Mouse (Mus musculus) limb, embryonic 10.5 days (tissue): Measurements from ENCODE around the gene Lyz2. TPM values are rescaled to one million over a fixed set of nuclear protein-coding genes. Genes with fewer than 3 reads are reported as not detected.
"Not testable (repeated sequence)": the region's sequence is repeated elsewhere in the genome, so short reads cannot be mapped to it uniquely, and the experiment has no call there.

Experiments used
- DNase-seq: peaks from one replicate; pipeline ENCODE4 v3.0.0-alpha.2; 2017; ENCODE audit warnings: low spot score
- H3K27ac ChIP-seq: fragments of 300-500 bp; sonication (generic); 2 replicates; pipeline ENCODE4 v1.5.1; 2016; ENCODE audit warnings: mild to moderate bottlenecking
- H3K27me3 ChIP-seq: fragments of 300-500 bp; sonication (generic); 2 replicates; pipeline ENCODE4 v1.6.1; 2016; ENCODE audit warnings: low read depth, mild to moderate bottlenecking; ENCODE audit not compliant: poor library complexity, severe bottlenecking
- H3K36me3 ChIP-seq: fragments of 300-500 bp; sonication (generic); 2 replicates; pipeline ENCODE4 v1.6.1; 2016; ENCODE audit warnings: mild to moderate bottlenecking, moderate library complexity
- H3K4me1 ChIP-seq: fragments of 300-500 bp; sonication (generic); 2 replicates; pipeline ENCODE4 v1.6.1; 2016
- H3K4me3 ChIP-seq: fragments of 300-500 bp; sonication (generic); 2 replicates; pipeline ENCODE4 v1.5.1; 2016; ENCODE audit warnings: mild to moderate bottlenecking, moderate library complexity
- H3K9me3 ChIP-seq: fragments of 300-500 bp; sonication (generic); replicated peaks from 2 replicates; pipeline ENCODE4 v1.6.1; 2016; ENCODE audit warnings: mild to moderate bottlenecking
- WGBS: fragments of 180-500 bp; shearing (Covaris S2); methylation state at CpG from one replicate; pipeline ENCODE4 v1.1.7; 2016; 5-methylcytosine and 5-hydroxymethylcytosine counted together
- polyA plus RNA-seq: library from polyadenylated mRNA; unstranded; fragments of >200 nt; fragmentation: Nextera tagmentation; extraction: Ambion mirVana; gene quantifications from 2 replicates; pipeline ENCODE4 v1.2.1, GENCODE M21; 2016

Lyz2 gene
- polyA plus RNA-seq, 1 experiment from 2014 or later: 8.7 TPM

DNA sequence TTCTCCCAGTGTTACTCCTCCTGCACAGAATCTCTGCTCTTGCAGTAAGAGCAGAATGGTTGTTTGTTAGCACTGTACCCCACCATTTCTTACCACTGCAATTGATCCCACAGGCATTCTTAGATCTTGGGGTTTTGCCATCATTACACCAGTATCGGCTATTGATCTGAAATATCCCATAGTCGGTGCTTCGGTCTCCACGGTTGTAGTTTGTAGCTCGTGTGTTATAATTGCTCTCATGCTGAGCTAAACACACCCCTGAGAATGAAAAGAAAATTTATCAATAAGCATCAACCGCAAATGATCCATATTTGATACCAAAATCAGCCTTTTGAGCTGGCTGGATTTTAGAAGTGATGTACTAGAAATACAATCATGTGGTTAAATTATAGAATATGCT lies 8.8 kb upstream of the Lyz2 start:
- DNase-seq, H3K4me3 ChIP-seq, H3K9me3 ChIP-seq, H3K4me1 ChIP-seq, H3K27ac ChIP-seq, H3K36me3 ChIP-seq, H3K27me3 ChIP-seq: not testable (repeated sequence)
- 91% methylated on average over 6 of the region's 6 CpGs for WGBS

DNA sequence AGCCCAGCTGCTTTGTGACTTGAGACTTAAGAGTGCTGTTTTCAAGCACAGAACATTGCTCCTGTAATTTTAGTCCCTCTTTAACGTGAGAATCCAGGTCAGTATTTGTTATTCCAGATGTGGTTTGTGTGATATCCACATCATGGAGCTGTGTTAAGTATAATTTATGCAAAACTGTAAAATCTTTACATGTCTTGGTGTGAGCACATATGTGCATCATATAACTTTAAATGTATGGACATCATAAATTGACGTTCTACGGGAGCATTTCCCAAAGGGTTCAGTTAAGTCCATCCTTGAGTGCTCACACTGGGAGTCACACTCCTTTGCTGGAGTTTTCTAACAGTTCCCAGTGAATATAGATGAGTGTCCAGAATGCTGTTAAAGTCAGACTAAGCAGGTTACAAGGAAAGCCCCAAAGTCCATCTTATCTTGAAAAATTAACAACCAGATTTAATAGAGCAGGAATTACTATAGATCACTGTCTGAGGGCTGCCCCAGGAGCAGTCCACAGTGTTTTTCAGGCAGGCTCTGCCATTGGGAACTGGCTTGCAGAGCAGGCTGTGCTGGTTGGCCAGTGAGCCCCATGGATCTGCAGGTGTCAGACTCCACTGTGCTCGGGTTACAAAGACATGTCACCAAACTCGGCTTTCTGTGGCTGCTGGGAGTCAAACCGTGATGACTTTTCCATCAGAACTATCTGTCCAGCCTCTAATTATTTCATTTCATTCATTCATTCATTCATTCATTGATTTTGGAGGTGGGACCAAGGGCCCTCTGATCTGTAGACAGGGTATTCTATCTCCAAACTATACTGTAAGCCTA lies 8.1 kb upstream of the Lyz2 start:
- Histone ChIP-seq H3K27ac (no peak overlapping the region), H3K36me3 (no peaks in the 10 kb centered on the region), H3K27me3 (no peaks in the 10 kb centered on the region), H3K4me3 (no peak overlapping the region), H3K9me3 (no peaks in the 10 kb centered on the region), H3K4me1 (no peaks in the 10 kb centered on the region)
- WGBS: 52% methylated on average over 6 of the region's 6 CpGs
- no peak for DNase-seq

GRCm38 (mm10) chr10:117289034-117289505 lies 6.9 kb upstream of the Lyz2 start:
- H3K4me3 ChIP-seq, H3K9me3 ChIP-seq, H3K27ac ChIP-seq, H3K36me3 ChIP-seq, H3K27me3 ChIP-seq, DNase-seq, H3K4me1 ChIP-seq: not testable (repeated sequence)
- 96% methylated on average over 5 of the region's 5 CpGs for WGBS

- Histone ChIP-seq H3K4me1 (no peaks in the 10 kb centered on the region), H3K4me3 (no peak overlapping the region), H3K27ac (no peak overlapping the region), H3K9me3 (no peaks in the 10 kb centered on the region), H3K36me3 (no peaks in the 10 kb centered on the region), H3K27me3 (no peaks in the 10 kb centered on the region)
- 95% methylated on average over 9 of the region's 9 CpGs for WGBS
- no peak for DNase-seq
Observed at GRCm38 (mm10) chr10:117288197-117289033, 6.3 kb upstream of the Lyz2 start.

DNA sequence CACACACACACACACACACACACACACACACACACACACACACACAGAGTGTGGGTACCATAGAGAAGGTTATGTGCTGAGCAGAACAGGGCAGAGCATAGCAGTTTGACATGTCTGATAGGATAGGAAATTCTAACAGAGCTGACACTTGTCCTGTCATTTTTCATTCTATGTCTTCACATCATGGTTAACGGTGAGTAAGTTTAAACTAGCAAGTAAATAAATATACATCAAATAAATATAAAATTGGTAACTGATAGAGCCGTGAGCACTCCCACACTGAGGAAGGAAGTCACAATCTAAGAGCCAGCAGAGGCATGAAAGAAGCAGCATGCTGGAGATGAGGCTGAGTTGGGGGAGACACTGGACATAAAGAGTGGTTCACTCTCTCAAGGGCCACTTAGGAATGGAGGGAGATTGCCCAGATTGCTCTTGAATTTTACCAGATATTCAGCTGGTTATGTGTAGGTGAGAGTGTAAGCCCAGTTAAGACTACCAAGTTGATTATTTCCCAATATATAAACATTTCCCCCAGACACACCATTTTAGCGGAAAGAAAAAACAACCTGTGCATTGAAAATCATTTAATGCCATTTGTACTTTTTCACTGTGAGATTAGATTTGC lies 5.2 kb upstream of the Lyz2 start:
- 89% methylated on average over 3 of the region's 3 CpGs for WGBS

GRCm38 (mm10) chr10:117286366-117286970 lies 4.3 kb upstream of the Lyz2 start:
- Histone ChIP-seq H3K27me3 (no peaks in the 10 kb centered on the region), H3K27ac (no peak overlapping the region), H3K4me1 (no peaks in the 10 kb centered on the region), H3K36me3 (no peaks in the 10 kb centered on the region), H3K4me3 (no peak overlapping the region), H3K9me3 (no peaks in the 10 kb centered on the region)
- DNase-seq: no peak
- WGBS: 86% methylated on average over 6 of the region's 6 CpGs

More for the DNA sequence above, 5.2 kb upstream of the Lyz2 start:
- no peak overlapping the region for H3K27ac ChIP-seq
- no peak overlapping the region for H3K4me3 ChIP-seq
- H3K36me3 ChIP-seq: no peaks in the 10 kb centered on the region
- H3K4me1 ChIP-seq: no peaks in the 10 kb centered on the region
- H3K27me3 ChIP-seq: no peaks in the 10 kb centered on the region
- no peaks in the 10 kb centered on the region for H3K9me3 ChIP-seq
- DNase-seq: no peak

GRCm38 (mm10) chr10:117285584-117285983 lies 3.5 kb upstream of the Lyz2 start:
- not testable (repeated sequence) for H3K4me1 ChIP-seq, DNase-seq, H3K9me3 ChIP-seq, H3K4me3 ChIP-seq, H3K36me3 ChIP-seq, H3K27me3 ChIP-seq, H3K27ac ChIP-seq
- 77% methylated on average over 4 of the region's 7 CpGs for WGBS

GRCm38 (mm10) chr10:117284578-117285520 lies 2.7 kb upstream of the Lyz2 start:
- Histone ChIP-seq H3K4me1 (no peaks in the 10 kb centered on the region), H3K9me3 (no peaks in the 10 kb centered on the region), H3K27ac (no peak overlapping the region), H3K27me3 (no peaks in the 10 kb centered on the region), H3K4me3 (no peak overlapping the region), H3K36me3 (no peaks in the 10 kb centered on the region)
- DNase-seq: no peak
- WGBS: 90% methylated on average over 10 of the region's 10 CpGs

- H3K27ac ChIP-seq: no peak overlapping the region
- no peaks in the 10 kb centered on the region for H3K4me1 ChIP-seq
- no peaks in the 10 kb centered on the region for H3K9me3 ChIP-seq
- no peaks in the 10 kb centered on the region for H3K27me3 ChIP-seq
- no peak for DNase-seq
- 85% methylated on average over 7 of the region's 7 CpGs for WGBS
- H3K36me3 ChIP-seq: no peaks in the 10 kb centered on the region
- H3K4me3 ChIP-seq: no peak overlapping the region
Observed at GRCm38 (mm10) chr10:117283871-117284577, 1.9 kb upstream of the Lyz2 start.

GRCm38 (mm10) chr10:117283196-117283595 lies 1.1 kb upstream of the Lyz2 start:
- not testable (repeated sequence) for H3K27me3 ChIP-seq, H3K4me1 ChIP-seq, H3K4me3 ChIP-seq, H3K36me3 ChIP-seq, H3K9me3 ChIP-seq, H3K27ac ChIP-seq
- 86% methylated on average over 4 of the region's 4 CpGs for WGBS
- peak; percentile 14 for DNase-seq

DNA sequence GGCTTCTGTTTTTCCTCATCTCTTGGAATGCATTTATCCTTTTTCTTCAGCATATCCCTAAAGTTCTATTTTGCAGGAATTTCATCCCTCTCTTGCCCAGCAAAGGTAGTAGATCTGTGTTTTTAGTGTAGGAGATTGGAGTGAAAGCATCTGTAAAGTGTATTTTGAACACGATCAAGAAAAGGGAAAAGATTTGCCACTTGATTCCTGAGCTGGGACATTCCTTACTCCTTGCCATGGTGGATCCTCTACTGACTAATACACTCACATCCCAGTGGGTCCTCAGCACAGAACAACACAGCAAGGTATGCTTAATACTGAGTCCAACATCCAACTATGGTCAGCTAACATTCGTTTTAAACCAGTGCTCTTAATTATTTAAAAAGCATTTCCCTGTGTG lies 430 bp upstream of the Lyz2 start:
- 83% methylated on average over 2 of the region's 2 CpGs for WGBS
- Histone ChIP-seq H3K27ac (no peak overlapping the region), H3K4me3 (no peak overlapping the region), H3K36me3 (no peaks in the 10 kb centered on the region), H3K9me3 (no peaks in the 10 kb centered on the region), H3K27me3 (no peaks in the 10 kb centered on the region), H3K4me1 (no peaks in the 10 kb centered on the region)
- peak; percentile 15 for DNase-seq
